Mouse (Mus musculus): ENCODE data around the gene Ptprs.
A peak's percentile ranks its signal among the peaks of the same experiment; 100 is the strongest.
"Not testable (repeated sequence)": the region's sequence is repeated elsewhere in the genome, so short reads cannot be mapped to it uniquely, and the experiment has no call there.

Ptprs gene

GRCm38 (mm10) chr17:56476402-56476752, at the start of gene Ptprs:
TSS of gene Ptprs (minus strand) at chr17:56476483.
- peak; percentile 93 for DNase-seq (ENCODE audit: extremely low read depth, insufficient read length, low spot score)

DNA sequence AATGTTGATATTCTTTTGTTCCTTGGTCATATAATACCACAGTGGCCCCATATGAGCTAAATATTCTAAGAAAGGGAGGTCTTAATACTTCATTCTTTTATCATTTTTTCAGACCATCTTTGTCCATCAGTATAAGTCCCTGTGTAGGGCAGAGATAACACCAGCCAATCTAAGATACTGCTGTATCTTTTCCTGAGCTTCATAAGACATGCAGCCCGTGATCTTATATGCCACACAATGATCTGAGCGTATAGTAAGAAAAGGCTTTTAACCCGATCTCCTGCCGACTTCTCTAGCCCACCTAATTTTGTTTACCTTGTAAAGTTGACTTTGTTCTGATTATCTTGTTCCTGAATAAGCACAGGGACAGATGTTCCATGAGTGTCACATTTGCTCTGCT, 48.7 kb upstream of the Ptprs start:
- DNase-seq (ENCODE audit: extremely low read depth, insufficient read length, low spot score) = no peak

GRCm38 (mm10) chr17:56522744-56523143, 46.5 kb upstream of the Ptprs start:
- DNase-seq (ENCODE audit: extremely low read depth, insufficient read length, low spot score) = no peak

- DNase-seq (ENCODE audit: extremely low read depth, insufficient read length, low spot score) = no peak
Observed at GRCm38 (mm10) chr17:56515690-56516410, 39.6 kb upstream of the Ptprs start.

GRCm38 (mm10) chr17:56514916-56515315, 38.6 kb upstream of the Ptprs start:
- DNase-seq (ENCODE audit: extremely low read depth, insufficient read length, low spot score) = no peak

- no peak for DNase-seq (ENCODE audit: extremely low read depth, insufficient read length, low spot score)
Observed at GRCm38 (mm10) chr17:56514330-56514729, 38.0 kb upstream of the Ptprs start.

- DNase-seq (ENCODE audit: extremely low read depth, insufficient read length, low spot score) = no peak
Observed at GRCm38 (mm10) chr17:56512310-56512709, 36.0 kb upstream of the Ptprs start, which contains the start of gene Znrf4. TSS of gene Znrf4 (minus strand) at chr17:56512431.

GRCm38 (mm10) chr17:56511707-56512090, 35.4 kb upstream of the Ptprs start:
- DNase-seq (ENCODE audit: extremely low read depth, insufficient read length, low spot score) = no peak

- no peak for DNase-seq (ENCODE audit: extremely low read depth, insufficient read length, low spot score)
Observed at GRCm38 (mm10) chr17:56510970-56511706, 34.9 kb upstream of the Ptprs start.

DNA sequence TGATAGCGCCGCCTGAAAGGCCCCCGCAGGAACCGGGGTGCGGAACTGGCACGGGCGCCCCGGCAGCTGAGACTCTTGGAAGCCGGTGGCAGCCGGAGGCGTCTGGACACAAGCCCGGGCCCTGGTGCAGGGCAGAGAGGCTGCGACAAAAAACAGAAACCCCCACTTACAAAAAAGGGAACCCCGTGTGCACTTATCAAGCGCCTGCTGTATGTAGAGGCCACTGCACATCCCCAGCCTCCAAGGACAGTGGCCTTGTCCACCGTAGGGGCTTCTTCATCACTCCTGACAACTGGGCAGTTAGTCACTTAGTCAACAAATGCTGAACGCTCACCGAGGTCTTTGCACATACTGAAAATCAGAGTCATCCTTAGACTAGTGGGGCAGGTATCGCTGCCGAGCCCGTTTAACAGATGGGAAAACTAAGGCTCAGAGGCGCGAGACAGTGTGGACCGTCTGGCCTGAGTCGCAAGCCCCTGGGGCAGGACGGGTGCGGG, 34.2 kb upstream of the Ptprs start:
- DNase-seq (ENCODE audit: extremely low read depth, insufficient read length, low spot score) = no peak

DNA sequence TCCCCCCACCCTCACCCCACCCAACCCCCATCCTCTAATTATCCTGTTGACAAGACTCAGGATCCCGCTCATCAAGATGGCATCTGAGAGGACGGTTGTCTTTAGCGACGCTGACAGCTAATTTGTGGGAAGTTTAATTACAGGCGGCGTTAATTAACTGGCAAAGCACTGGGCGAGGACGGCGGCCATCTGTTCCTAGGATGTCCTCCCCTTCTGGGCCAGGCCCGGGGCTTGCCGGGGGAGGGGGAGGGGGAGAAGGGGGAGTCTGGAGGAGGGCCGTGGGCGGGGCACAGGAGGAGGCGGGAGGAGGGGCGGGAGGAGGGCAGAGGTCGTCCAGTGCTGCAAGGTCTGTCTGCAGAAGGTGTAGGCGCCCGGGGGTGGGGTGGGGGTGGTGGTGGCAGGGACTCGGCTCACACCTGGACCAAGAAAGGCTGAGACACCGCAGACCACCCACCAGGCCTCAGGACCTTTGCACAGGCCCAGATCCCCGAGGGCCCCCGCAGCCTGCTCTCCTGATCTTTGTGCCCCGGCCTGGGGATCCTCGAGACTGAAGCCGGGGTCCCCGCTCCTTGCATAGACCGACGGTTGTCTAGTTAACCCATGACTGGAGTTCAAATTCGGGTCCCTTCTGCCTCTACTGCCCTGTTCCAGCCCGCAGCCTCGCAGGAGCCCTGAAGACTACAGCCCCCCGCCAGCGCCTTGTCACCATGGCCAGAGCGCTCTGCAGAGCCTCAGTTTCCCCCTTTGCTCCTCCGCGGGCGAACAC, 33.6 kb upstream of the Ptprs start:
- no peak for DNase-seq (ENCODE audit: extremely low read depth, insufficient read length, low spot score)

- DNase-seq (ENCODE audit: extremely low read depth, insufficient read length, low spot score) = no peak
Observed at GRCm38 (mm10) chr17:56509021-56509640, 32.8 kb upstream of the Ptprs start.

GRCm38 (mm10) chr17:56507161-56508068, 31.1 kb upstream of the Ptprs start:
- peak; percentile 93 for DNase-seq (ENCODE audit: extremely low read depth, insufficient read length, low spot score)

DNA sequence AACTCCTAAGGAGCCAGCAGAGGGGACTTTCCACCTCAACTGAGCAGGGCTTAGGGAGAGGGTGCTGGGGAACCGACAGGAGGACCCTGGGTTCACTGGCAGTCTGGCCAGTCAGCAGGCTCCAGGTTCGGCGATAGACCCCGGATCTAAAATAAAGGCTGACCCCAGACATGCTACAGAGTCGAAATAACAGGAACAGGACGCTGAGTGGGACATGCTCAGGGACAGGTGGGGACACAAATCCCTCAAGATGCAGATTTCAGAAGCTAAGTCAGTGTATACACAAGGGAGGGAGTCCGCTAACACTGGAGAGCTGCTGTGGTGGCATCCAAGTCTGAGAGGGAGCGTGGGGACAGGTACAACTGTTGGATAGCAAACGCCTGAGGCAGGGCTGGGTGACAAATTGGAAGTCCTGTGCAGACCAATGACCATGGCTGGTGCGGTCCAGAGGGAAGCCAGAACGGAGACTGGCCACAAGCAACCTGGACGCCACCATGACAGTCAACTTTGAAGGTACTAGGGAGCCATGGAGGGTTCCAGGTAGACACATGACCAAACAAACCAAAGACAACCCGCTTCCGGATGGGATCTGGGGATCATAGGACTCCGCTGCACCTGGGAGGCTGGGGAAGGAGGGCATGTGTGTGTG, 30.3 kb upstream of the Ptprs start:
- no peak for DNase-seq (ENCODE audit: extremely low read depth, insufficient read length, low spot score)

DNA sequence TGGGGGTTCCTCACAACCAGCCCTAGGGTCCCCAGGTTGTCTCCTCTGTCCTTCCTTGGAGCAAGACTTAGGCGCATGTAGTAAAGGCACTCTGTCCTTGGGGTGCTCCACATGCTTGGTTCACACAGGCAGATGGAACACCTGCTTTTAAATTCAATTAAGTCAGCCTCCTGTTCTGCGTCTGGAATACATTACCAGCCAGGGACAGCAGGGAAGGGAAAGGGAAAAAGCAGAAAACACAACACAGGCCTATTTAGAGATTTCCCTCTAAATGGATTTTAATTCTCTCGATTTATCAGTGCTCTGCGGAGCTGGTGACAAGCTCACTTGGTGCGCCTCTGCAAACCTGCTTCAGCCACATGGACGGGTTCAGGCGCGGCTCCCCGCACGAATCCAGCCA, 29.1 kb upstream of the Ptprs start:
- DNase-seq (ENCODE audit: extremely low read depth, insufficient read length, low spot score) = no peak

GRCm38 (mm10) chr17:56502526-56502925, 26.2 kb upstream of the Ptprs start:
- no peak for DNase-seq (ENCODE audit: extremely low read depth, insufficient read length, low spot score)

DNA sequence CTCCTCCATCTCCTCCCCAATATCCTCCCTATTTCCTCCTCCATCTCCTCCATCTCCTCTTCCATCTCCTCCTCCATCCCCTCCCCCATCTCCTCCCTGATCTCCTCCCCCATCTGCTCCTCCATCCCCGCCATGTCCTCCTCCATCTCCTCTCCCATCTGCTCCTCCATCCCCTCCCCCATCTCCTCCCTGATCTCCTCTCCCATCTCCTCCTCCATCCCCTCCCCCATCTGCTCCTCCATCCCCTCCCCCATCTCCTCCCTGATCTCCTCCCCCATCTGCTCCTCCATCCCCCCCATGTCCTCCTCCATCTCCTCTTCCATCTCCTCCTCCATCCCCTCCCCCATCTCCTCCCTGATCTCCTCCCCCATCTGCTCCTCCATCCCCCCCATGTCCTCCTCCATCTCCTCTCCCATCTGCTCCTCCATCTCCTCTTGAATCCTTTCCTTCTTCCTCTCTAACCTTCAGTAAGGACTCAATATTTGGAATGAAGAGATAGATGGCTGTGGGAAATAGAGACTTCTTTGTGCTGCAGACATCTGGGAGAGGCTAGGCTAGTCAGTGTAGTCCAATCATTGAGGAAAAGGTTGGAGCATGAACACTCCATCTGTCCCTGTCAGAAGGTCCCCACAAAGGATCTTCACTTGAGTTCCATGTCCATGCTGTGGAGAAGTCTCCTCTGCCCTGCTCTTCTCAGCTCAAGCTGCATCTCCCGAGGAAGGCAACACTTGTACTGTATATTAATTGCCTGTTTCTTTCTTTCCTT, 25.5 kb upstream of the Ptprs start:
- DNase-seq (ENCODE audit: extremely low read depth, insufficient read length, low spot score) = not testable (repeated sequence)

GRCm38 (mm10) chr17:56499229-56499628, 22.9 kb upstream of the Ptprs start:
- no peak for DNase-seq (ENCODE audit: extremely low read depth, insufficient read length, low spot score)

DNA sequence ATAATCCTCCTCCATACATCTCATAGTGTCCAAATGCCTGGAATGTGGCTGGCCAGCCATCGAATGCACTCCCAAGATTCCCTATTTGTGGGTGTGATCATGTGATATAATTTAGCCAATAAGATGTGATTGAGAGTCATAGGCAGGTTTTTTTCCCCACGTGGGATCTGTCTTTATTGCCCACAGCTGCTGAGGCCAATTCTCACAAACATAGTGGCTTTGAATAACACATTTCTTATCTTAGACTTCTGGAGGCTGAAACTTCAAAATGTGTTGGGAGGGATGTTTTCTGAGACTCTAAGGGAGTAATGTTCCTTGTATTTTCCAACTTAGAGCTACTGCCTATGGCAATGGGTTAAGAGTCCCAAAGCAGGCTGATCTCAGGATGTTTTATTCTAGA, 18.2 kb upstream of the Ptprs start:
- DNase-seq (ENCODE audit: extremely low read depth, insufficient read length, low spot score) = no peak
